Mouse (Mus musculus) CH12.LX (cell line): ENCODE measurements around the gene Dlgap1. TPM values are rescaled to one million over a fixed set of nuclear protein-coding genes. Genes with fewer than 3 reads are reported as not detected.

Experiments used
- DNase-seq: peaks from one replicate; pipeline ENCODE4 v3.0.0-alpha.2; 2013; ENCODE audit errors: extremely low read depth
- H3K27ac ChIP-seq: 2 replicates; pipeline ENCODE4 v1.5.1; 2012; ENCODE audit warnings: low read depth, mild to moderate bottlenecking, control low read depth, moderate library complexity; ENCODE audit not compliant: insufficient read depth
- H3K27me3 ChIP-seq: replicated peaks from 2 replicates; pipeline ENCODE3; 2012; ENCODE audit warnings: inconsistent platforms
- H3K36me3 ChIP-seq, 2 experiments: replicated peaks in 1 of 2; 2 replicates each; pipeline versions ENCODE3 to v1.6.1; 2012; ENCODE audit warnings: inconsistent platforms in 1 of 2, low read length in 1 of 2, mild to moderate bottlenecking in 1 of 2, mixed read lengths in 1 of 2, moderate library complexity in 1 of 2; ENCODE audit not compliant: control insufficient read depth in 1 of 2, insufficient read depth in 1 of 2
- H3K4me1 ChIP-seq, 2 experiments: 2 replicates each; pipeline ENCODE4 v1.6.1; 2012; ENCODE audit warnings: inconsistent platforms in 1 of 2, moderate library complexity in 1 of 2; ENCODE audit not compliant: insufficient read depth in 2 of 2, control insufficient read depth in 1 of 2
- H3K4me2 ChIP-seq: 2 replicates; pipeline ENCODE4 v1.6.1; 2012; ENCODE audit warnings: low read depth, mild to moderate bottlenecking, control low read depth; ENCODE audit not compliant: poor library complexity, insufficient read depth, severe bottlenecking
- H3K4me3 ChIP-seq, 3 experiments: fragments of 150-350 bp in 1 of 3; sonication (generic) in 1 of 3; replicated peaks in 1 of 3; 2 replicates each; pipeline versions ENCODE3 to v1.5.1; 2011 to 2012; ENCODE audit warnings: low read depth in 2 of 3, low read length in 2 of 3, mild to moderate bottlenecking in 2 of 3, moderate library complexity in 2 of 3, control low read depth in 1 of 3, improper control_type of control experiment in 1 of 3, inconsistent platforms in 1 of 3, mixed read lengths in 1 of 3; ENCODE audit not compliant: poor library complexity in 1 of 3
- H3K79me2 ChIP-seq: replicated peaks from 2 replicates; pipeline ENCODE4 v1.6.1; 2012; ENCODE audit warnings: mild to moderate bottlenecking, moderate library complexity; ENCODE audit not compliant: control insufficient read depth, poor library complexity, insufficient read depth, severe bottlenecking; ENCODE audit errors: extremely low read depth
- H3K9ac ChIP-seq: 2 replicates; pipeline ENCODE4 v1.6.1; 2012; ENCODE audit warnings: low read depth, mild to moderate bottlenecking, control low read depth, moderate library complexity; ENCODE audit not compliant: insufficient read depth
- H3K9me3 ChIP-seq: replicated peaks from 2 replicates; pipeline ENCODE3; 2012; ENCODE audit warnings: low read length, inconsistent platforms, mixed read lengths
- GABPA ChIP-seq: IDR thresholded peaks from 2 replicates; pipeline ENCODE4 v1.6.1; 2012; ENCODE audit warnings: low read depth, low read length, improper control_type of control experiment, inconsistent platforms; ENCODE audit not compliant: insufficient replicate concordance
- KAT2A ChIP-seq: IDR thresholded peaks from 2 replicates; pipeline ENCODE4 v1.6.1; 2012; ENCODE audit warnings: low read length, improper control_type of control experiment, inconsistent platforms; ENCODE audit not compliant: insufficient replicate concordance
- MAX ChIP-seq: IDR thresholded peaks from 2 replicates; pipeline ENCODE4 v1.6.1; 2011; ENCODE audit warnings: low read length, improper control_type of control experiment
- NRF1 ChIP-seq: IDR thresholded peaks from 2 replicates; pipeline ENCODE4 v1.6.1; 2014; ENCODE audit warnings: low read depth, mild to moderate bottlenecking, inconsistent platforms, low read length, improper control_type of control experiment, moderate library complexity
- POLR2AphosphoS2 ChIP-seq: IDR thresholded peaks from 2 replicates; pipeline ENCODE4 v1.6.1; 2011; ENCODE audit warnings: low read depth, low read length, improper control_type of control experiment
- TBP ChIP-seq: conservative IDR thresholded peaks from 2 replicates; pipeline ENCODE4 v1.6.1; 2011; ENCODE audit warnings: low read depth, low read length, improper control_type of control experiment
- TCF12 ChIP-seq: IDR thresholded peaks from 2 replicates; pipeline ENCODE4 v1.6.1; 2014; ENCODE audit warnings: low read depth, mild to moderate bottlenecking, inconsistent platforms, low read length, improper control_type of control experiment
- UBTF ChIP-seq: IDR thresholded peaks from 2 replicates; pipeline ENCODE4 v1.6.1; 2012; ENCODE audit warnings: low read depth, mild to moderate bottlenecking, inconsistent platforms, low read length, improper control_type of control experiment, moderate library complexity
- ZKSCAN1 ChIP-seq: IDR thresholded peaks from 2 replicates; pipeline ENCODE4 v1.6.1; 2012; ENCODE audit warnings: low read depth, inconsistent platforms, low read length, improper control_type of control experiment, borderline replicate concordance
- ZMIZ1 ChIP-seq: IDR thresholded peaks from 2 replicates; pipeline ENCODE4 v1.6.1; 2012; ENCODE audit warnings: low read depth, mild to moderate bottlenecking, inconsistent platforms, low read length, improper control_type of control experiment
- dilution Hi-C: fragments of 300-500 bp; cut with MboI; formaldehyde crosslinking; loops from 2 replicates; pipeline ENCODE4 v1.14.3; 2020; ENCODE audit warnings: low sequenced_read_pairs; ENCODE audit not compliant: extremely low pct_unique_long_range_greater_than_20kb, extremely low pct_ligation_motif_present
- in situ Hi-C: fragments of 300-500 bp; cut with MboI; formaldehyde crosslinking; loops from 3 replicates; pipeline ENCODE4 v1.14.3; 2019; ENCODE audit warnings: low sequenced_read_pairs, low pct_ligation_motif_present, low pct_unique_long_range_greater_than_20kb, mixed read lengths
- polyA plus RNA-seq: library from polyadenylated mRNA; unstranded; fragments of >175 nt; gene quantifications from 2 replicates; pipeline ENCODE4 v1.2.1, GENCODE M21; 2012; ENCODE audit warnings: low read depth; ENCODE audit not compliant: insufficient read length
- total RNA-seq, 2 experiments: library from RNA; depleted of rRNA; stranded (reverse); fragments of 300-350 nt in 1 of 2; fragments of >200 nt in 1 of 2; gene quantifications; 2 replicates each; pipeline ENCODE4 v1.2.3; 2012 to 2014

Gene Dlgap1
- total and polyA plus RNA-seq, 3 experiments, result 0.51 to 2.7 (median 1.2) TPM

DNA sequence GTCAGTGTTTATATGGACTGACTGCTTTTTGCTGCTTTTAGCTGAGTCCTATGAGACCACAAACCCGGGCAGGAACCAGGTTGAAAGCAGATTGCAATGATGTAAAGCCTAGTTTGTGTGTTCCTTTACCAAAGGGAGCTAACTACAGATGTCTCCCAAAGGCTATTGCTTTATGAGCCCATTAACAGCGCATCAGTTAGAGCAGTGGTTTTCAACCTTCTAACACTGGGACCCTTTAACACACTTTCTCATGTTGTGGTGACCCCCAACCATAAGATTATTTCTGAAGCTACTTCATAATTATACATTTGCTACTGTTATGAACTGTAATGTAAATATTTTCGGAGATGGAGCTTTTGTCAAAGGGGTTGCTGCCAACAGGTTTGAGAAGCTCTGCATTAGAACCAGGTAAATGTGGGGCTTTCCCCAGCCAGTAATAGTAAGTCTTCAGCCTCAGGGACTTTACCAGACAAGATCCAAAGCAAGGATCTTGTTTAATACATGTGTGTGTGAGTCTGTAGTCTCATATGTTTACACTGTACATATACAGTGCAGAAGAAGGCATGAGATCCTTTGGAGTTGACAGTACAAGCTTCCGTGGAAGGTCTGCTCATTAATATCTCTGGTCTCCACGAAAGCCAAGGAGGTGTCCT is 899.8 kb downstream of the Dlgap1 start:
- dilution Hi-C loops, result no loop called here
- H3K9me3 ChIP-seq, result peaks cover 7% of the 10 kb centered on the region
- no peaks in the 10 kb centered on the region for H3K79me2 ChIP-seq
- H3K4me2 ChIP-seq, result peak overlapping the region; percentile 35; the same call in 1 of the 2 replicates
- H3K27me3 ChIP-seq, result no peaks in the 10 kb centered on the region
- H3K27ac ChIP-seq, result peak overlapping the region; percentile 59
- H3K36me3 ChIP-seq, result peaks cover 8 to 65% of the 10 kb centered on the region in 2 experiments
- no peak overlapping the region for H3K9ac ChIP-seq
- peaks cover 16 to 50% of the 10 kb centered on the region in 2 experiments for H3K4me1 ChIP-seq
- no peak for DNase-seq
- TF ChIP-seq UBTF, result no peak
- TF ChIP-seq GABPA, result no peak
- TF ChIP-seq POLR2AphosphoS2, result peak; percentile 52; the same call in 1 of the 2 replicates
- H3K4me3 ChIP-seq, result no peak overlapping the region
- in situ Hi-C loops, result no loop called here

DNA sequence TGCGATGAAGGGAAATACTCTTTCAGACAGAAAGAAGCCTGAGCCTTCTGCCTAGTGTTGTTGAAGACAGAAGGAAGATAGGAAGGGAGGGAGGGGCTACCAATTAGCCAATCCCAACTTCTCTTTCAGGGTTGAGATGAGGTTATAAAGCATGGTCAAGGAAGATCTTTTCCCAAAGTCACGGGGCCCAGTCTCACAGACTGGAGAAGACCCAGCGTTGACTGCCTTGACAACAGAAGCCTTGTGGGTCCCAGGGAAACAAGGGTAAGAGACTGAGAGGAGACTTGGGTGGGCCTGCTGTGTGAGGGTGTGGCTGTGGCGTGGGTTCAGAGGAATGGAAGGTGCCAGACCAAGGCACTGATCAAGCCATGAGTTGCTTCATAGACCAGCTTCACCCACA is 901.7 kb downstream of the Dlgap1 start:
- H3K4me2 ChIP-seq, result no peak overlapping the region
- no peak overlapping the region for H3K27ac ChIP-seq
- peaks cover 18% of the 10 kb centered on the region for H3K9me3 ChIP-seq
- H3K36me3 ChIP-seq, result peaks cover 5 to 63% of the 10 kb centered on the region in 2 experiments
- TF ChIP-seq ZKSCAN1 (no peak), ZMIZ1 (no peak), TCF12 (no peak), TBP (no peak), NRF1 (no peak), KAT2A (no peak), MAX (no peak)
- TF ChIP-seq, all 38 proteins: peak for 0
- Histone ChIP-seq H3K4me3 (no peak overlapping the region), H3K79me2 (no peaks in the 10 kb centered on the region), H3K9ac (no peak overlapping the region), H3K4me1 (peaks cover 18 to 49% of the 10 kb centered on the region in 2 experiments), H3K27me3 (no peaks in the 10 kb centered on the region)
- dilution Hi-C loops, result no loop called here
- DNase-seq, result no peak
- in situ Hi-C loops, result no loop called here
